Mouse (Mus musculus) kidney, adult 8-10 months (tissue): ENCODE results near the gene Ppa1.
"Not testable (repeated sequence)": the region's sequence is repeated elsewhere in the genome, so short reads cannot be mapped to it uniquely, and the experiment has no call there.

Experiments used
- DNase-seq, 2 experiments: peaks; one replicate each; pipeline ENCODE4 v3.0.0; 2022

Ppa1 gene

GRCm38 (mm10) chr10:61647790-61648736 lies at the start of gene Ppa1:
TSS of gene Ppa1 (plus strand) at chr10:61648552.
- peak; percentile 80 for DNase-seq

- DNase-seq: no peak
Observed at GRCm38 (mm10) chr10:61599556-61600114, 48.7 kb upstream of the Ppa1 start.

DNA sequence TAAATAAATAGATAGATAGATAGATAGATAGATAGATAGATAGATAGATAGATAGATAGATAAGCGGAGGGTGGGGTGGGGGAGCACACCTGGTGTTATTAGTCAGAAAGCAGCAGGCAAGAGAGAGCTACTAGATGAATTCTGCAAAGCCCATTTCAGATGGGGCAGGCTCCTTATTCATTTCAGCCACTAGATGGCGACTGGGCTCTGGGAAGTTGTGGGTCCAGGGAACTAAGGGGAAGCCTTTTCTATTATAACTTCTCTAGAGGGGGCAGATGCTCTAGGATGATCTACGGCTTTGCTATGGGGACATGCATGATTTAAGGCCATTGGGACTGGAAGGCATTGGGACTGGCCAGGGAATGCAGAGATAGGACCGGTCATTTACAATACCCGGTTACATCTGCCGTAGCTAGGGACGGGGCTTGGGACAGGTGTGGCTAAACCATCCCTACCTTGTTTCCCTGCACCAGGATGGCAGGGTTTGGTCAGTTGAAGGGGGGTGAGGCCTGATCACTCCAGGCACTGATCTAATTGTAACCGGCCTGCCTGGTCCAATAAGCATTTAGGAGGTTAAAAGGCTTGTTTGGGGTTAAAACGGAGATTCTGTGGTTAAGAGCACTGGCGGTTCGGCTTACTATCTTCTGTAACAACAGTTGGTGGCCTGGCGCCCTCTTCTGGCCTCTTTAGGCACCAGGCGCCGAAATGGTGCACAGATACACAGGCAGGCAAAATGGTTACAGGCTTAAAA lies 45.9 kb upstream of the Ppa1 start:
- DNase-seq: peak; percentile 12 to 50

DNA sequence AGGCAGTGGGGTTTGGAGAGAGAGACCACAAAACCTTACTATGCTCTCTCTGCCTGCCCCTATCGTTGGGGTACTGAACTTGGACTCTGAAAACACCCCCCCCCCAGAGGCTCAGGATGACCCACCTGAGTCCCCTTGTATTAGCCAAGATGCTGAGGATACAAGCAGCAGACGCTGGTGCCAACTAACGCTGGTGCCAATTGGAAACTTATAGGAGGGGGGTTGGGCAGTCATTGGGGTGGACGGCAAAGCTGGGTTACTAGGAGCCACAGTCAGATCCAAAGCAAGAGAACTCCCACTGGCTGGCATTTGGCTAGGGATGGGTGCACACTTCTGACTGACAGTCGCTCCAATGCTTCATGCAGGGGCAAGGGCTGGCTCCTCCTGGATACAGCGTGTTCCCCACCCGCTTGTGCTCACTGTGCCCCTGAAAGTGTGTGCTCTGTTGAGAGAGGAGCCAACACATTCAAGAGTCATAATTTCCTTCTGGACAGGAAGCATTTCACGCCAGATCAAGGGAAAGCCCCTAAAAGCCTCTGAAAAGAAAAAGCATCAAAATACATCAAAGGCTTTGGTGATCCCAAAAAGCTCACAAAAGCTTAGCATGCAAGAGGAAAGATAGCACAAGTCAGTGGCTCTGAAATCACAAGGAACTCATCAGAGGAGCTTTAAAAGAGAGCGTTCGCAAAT lies 43.8 kb upstream of the Ppa1 start:
- no peak for DNase-seq

DNA sequence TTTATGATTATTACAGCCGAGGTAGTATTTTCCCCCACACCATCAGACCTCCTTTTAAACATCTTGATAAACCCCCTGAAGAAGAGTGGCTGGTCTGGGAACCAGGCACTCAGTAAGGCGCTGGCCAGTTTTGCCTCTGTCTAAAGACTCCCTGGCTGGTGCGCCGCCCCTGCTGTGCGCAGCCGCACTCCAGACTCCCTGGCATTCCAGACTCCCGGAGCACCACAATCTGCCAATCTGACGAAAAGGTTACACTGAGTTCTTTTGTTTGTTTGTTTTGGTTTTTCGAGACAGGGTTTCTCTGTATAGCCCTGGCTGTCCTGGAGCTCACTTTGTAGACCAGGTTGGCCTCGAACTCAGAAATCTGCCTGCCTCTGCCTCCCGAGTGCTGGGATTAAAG lies 43.0 kb upstream of the Ppa1 start:
- not testable (repeated sequence) for DNase-seq

- peak; percentile 31 to 62 for DNase-seq
Observed at GRCm38 (mm10) chr10:61605851-61606250, 42.5 kb upstream of the Ppa1 start.

GRCm38 (mm10) chr10:61608233-61608632 lies 40.1 kb upstream of the Ppa1 start:
- DNase-seq: no peak

DNA sequence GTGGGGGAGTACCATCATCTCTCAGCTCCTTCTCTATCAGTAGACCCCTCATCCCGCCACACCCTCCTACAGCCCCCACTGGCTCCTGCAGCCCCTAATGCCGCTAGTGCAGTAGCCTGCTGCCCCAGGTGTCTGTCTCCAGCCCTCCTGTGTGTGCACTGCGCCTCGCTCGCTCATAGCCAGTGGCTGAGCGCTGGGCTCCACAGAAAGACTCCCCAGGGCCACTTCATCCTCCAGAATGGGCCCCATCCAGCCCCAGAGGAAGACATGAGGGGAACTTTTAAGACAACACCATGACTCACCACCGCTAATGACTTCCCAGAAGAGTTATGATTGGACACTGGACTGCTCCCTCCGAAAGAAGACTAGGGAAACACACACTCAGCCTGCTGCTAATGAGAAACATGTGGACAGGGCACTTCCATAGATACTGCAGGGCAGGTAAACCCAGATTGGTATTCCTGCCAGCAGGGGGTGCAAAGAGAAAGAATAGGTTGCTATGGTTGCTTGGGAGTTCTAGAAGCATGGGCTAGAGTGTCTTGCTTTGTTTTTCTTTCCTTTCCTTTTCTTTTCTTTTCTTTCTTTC lies 37.6 kb upstream of the Ppa1 start:
- DNase-seq: peak in 1 of 2 experiments; percentile 30

- no peak for DNase-seq
Observed at GRCm38 (mm10) chr10:61614311-61614710, 34.0 kb upstream of the Ppa1 start.

DNA sequence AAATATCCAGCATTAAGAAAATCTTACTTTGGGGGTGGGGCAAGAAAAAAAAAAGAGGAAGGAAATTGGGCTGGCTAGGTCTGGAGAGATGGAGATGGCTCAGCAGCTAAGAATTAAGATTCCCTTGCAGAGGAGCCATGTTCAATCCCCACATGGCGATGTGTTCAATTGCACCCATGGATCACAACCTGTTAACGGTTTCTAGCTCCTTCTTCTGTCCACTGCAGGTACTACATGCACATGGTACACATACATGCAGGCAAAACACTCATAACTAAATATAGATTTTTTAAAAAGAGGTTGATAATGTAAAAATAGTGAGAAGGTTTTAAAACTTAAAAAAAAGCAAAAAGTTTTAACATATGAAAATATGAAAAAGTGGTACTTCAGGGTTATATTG lies 29.8 kb upstream of the Ppa1 start:
- DNase-seq: no peak

DNA sequence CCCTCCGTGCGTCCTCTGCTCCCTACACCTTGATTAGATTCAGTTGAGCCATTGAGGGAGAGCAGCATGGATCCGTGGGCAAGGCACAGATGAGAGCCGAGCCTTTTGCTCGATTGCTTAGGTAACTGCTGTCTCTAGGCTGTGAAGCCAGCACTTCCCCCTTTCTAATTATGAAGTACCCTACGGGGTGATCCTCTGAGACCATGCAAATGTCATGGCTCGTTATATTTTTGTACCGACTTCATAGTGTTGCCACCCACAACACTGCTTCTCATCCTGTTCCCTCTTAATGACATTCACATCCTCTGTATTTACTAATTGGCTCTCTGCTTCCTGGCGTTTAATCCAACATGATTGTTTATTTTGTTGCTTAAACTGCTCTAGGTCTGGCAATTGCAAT lies 26.7 kb upstream of the Ppa1 start:
- no peak for DNase-seq

GRCm38 (mm10) chr10:61623874-61624273 lies 24.5 kb upstream of the Ppa1 start:
- not testable (repeated sequence) for DNase-seq

DNA sequence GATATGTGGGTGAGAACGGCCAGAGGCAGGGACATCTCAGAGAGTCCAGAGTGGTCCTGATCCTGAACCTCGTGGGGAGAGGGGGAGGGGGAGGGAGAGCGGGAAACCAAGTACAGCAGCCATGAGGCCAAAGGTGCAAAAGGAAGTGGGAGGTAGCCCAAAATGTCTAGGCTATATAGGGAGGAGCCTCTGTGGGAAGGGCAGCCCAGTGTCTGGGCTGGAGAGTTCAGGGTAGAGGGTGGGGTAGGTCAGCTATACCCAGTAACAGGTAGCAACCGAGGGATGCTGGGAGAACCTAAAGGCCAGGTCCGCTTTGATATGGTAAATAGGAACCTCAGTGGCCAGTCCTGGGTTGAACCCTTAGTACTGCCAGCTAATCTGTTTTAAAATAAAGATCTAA lies 23.6 kb upstream of the Ppa1 start:
- DNase-seq: no peak

- no peak for DNase-seq
Observed at GRCm38 (mm10) chr10:61625381-61626257, 22.7 kb upstream of the Ppa1 start.

DNA sequence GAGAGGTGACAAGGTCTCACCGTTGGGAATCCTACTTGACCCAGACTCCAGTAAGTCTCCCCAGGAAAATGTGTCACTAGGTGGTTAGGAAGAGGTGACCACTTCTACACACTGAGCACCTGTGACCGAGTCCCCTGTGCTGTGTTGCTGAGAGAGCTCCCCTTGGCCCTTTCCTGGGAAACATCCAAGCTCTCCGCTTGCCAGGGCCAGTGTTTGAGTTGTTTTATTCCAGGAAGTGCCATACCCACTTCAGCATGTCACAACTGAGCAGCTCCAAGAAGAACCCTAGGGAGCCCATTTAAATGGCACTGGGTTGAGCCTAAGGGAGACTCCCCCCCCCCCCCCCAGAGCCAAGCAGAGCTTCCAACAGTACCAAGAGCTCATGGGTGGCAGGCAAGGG lies 21.8 kb upstream of the Ppa1 start:
- no peak for DNase-seq

- no peak for DNase-seq
Observed at GRCm38 (mm10) chr10:61627195-61627937, 21.0 kb upstream of the Ppa1 start.

DNA sequence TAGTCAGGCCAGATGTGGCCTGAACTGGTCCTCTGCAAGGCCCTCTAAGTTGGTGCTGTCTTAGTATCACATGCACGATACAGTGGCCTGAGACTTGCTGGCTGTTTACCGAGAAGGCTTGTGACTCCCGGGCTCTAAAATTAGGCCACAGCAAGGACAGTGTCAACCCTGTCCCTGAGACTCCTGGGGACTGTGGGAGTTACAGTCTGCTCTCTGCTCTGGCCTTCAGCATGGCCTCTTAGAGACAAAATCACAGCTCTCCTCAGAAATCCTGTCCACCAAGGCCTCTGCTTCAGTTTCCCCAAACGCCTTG lies 20.5 kb upstream of the Ppa1 start:
- peak in 1 of 2 experiments; percentile 5 for DNase-seq

DNA sequence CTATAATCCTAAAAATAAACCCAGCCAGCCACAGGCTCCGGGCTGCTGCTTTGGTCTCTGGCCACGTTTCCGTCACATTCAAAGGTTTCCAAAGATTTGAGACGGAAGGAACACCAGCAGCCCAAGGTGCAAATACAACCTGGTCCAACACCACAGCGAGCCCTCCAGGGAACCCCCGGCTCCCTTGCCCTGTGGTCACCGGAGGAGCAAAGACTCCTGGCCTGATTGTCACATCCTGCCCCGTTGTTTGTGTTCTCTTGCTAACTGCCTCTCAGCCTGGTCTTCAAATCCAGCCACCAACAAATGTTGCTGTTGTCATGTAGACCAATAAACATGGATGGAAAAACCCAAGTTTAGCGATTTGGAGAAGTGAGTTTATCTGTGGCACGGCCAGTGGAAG lies 15.9 kb upstream of the Ppa1 start:
- no peak for DNase-seq

GRCm38 (mm10) chr10:61637055-61637454 lies 11.3 kb upstream of the Ppa1 start:
- DNase-seq: no peak

GRCm38 (mm10) chr10:61640363-61640762 lies 8.0 kb upstream of the Ppa1 start:
- DNase-seq: no peak

- DNase-seq: no peak
Observed at GRCm38 (mm10) chr10:61646557-61646956, 1.8 kb upstream of the Ppa1 start.
